Mouse (Mus musculus) erythroblast, embryonic 14.5 days (primary cell): ENCODE results near the gene Tssc4. TPM values are rescaled to one million over a fixed set of nuclear protein-coding genes. Genes with fewer than 3 reads are reported as not detected.

Source experiments
- H3K27me3 ChIP-seq: 2 replicates; pipeline ENCODE4 v1.6.1; 2012; ENCODE audit warnings: inconsistent platforms; ENCODE audit not compliant: control insufficient read depth
- H3K36me3 ChIP-seq: 2 replicates; pipeline ENCODE4 v1.6.1; 2012; ENCODE audit warnings: mild to moderate bottlenecking, inconsistent platforms; ENCODE audit not compliant: control insufficient read depth
- H3K4me1 ChIP-seq: 2 replicates; pipeline ENCODE4 v1.6.1; 2012; ENCODE audit warnings: inconsistent platforms; ENCODE audit not compliant: control insufficient read depth
- H3K4me3 ChIP-seq: replicated peaks from 2 replicates; pipeline ENCODE3; 2012; ENCODE audit warnings: moderate library complexity, mild to moderate bottlenecking, inconsistent platforms
- H3K9me3 ChIP-seq: 2 replicates; pipeline ENCODE4 v1.6.1; 2012; ENCODE audit warnings: low read length, inconsistent platforms, mixed read lengths; ENCODE audit not compliant: control insufficient read depth
- GATA1 ChIP-seq: IDR thresholded peaks from 2 replicates; pipeline ENCODE4 v1.6.1; 2012; ENCODE audit warnings: low read length, inconsistent platforms, mixed read lengths
- TAL1 ChIP-seq: IDR thresholded peaks from 3 replicates; pipeline ENCODE4 v1.6.1; 2012; ENCODE audit warnings: low read length, inconsistent platforms, mixed read lengths
- polyA plus RNA-seq: library from polyadenylated mRNA; stranded (reverse); fragments of >175 nt; gene quantifications from 2 replicates; pipeline ENCODE4 v1.2.3, GENCODE M21; 2012

Tssc4 gene
- polyA plus RNA-seq, 1 experiment, result 23.4 TPM

DNA sequence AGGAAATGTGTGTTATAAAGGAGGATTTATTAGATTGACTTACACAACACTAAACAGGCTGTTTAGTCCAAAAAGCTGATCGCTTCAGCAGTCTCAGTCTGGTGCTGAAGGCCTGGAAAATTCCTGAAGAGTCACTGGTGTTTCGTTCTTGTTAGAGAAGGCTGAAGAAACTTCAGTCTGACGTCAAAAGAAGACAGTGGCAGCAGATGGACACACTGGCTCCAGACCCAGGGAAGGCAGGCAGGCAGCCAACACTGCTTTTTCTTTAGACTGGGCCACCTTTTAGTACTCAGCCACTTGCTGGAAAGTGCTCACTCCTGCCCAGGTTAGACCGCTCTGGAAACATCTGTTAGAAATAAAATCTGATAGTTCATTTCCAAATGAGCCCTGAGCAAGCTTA lies 35.5 kb upstream of the Tssc4 start:
- Histone ChIP-seq H3K4me1 (no peaks in the 10 kb centered on the region), H3K27me3 (no peaks in the 10 kb centered on the region; the same call in 1 of the 2 replicates), H3K4me3 (no peak overlapping the region), H3K36me3 (no peaks in the 10 kb centered on the region), H3K9me3 (no peaks in the 10 kb centered on the region)
- TF ChIP-seq TAL1, result no peak

DNA sequence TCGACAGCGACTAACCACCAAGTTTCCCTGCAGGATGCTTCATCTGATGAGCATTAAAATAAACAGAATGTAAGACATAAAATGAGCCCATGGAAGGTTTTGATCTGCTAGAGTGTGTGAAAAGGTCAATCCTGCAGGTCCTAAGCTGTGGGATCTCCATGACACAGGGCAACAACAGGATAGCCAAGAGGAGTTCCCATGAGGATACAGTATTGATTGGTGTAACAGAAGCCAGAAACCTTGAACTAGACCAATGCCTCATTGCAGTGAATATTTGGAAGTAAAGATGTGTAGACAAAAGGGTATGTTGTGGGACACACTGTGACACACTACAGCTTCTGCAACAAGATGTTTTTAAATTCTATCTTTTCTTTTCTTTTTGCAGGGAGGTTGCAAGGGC lies 34.9 kb upstream of the Tssc4 start:
- TF ChIP-seq TAL1 (no peak), GATA1 (no peak)
- Histone ChIP-seq H3K4me1 (no peaks in the 10 kb centered on the region), H3K36me3 (no peaks in the 10 kb centered on the region), H3K27me3 (no peaks in the 10 kb centered on the region; the same call in 1 of the 2 replicates), H3K9me3 (no peaks in the 10 kb centered on the region), H3K4me3 (no peak overlapping the region)

DNA sequence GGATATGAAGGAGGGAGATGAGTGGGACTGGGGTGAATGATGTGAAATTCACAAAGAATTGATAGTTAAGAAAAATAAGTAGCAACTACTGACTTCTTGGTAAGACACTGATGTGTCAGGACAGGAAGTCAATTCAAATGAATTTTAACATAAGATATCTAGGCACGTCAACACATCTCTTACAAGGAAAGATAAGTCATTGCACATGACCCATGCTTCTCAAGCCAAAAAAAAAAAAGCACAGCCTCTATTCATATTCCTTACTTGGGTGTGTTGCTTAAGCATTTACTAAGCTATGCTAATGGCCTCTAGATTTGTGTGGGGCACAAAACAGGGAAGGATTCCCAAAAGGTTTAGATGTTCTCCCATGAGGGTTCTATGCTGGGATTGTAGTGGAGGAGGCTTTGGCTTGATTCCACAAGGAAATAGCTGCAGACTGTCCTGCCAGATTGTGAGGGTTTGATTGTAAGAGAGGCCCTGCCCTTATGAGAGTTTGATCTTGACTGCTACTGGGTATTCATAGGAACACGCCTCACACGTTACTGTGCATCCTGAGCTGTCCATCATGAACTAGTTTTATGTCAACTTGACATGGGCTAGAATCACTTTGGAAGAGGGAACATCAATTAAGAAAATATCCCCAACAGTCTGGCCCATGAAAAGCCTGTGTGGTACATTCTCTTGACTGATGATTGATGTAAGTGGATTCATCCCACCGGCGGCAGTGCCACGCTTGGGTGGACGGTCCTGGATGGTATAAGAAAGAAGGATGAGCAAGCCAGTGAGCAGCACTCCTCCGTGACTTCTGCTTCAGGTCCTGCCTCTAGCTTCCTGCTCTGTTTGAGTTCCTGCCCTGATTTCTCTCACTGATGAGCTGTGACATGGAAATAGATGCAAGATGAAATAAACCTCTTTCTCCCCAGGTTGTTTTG lies 34.3 kb upstream of the Tssc4 start:
- TF ChIP-seq TAL1 (no peak), GATA1 (no peak)
- Histone ChIP-seq H3K4me3 (no peak overlapping the region), H3K9me3 (no peaks in the 10 kb centered on the region), H3K27me3 (no peaks in the 10 kb centered on the region; the same call in 1 of the 2 replicates), H3K4me1 (no peaks in the 10 kb centered on the region; the same call in 1 of the 2 replicates), H3K36me3 (no peaks in the 10 kb centered on the region)

DNA sequence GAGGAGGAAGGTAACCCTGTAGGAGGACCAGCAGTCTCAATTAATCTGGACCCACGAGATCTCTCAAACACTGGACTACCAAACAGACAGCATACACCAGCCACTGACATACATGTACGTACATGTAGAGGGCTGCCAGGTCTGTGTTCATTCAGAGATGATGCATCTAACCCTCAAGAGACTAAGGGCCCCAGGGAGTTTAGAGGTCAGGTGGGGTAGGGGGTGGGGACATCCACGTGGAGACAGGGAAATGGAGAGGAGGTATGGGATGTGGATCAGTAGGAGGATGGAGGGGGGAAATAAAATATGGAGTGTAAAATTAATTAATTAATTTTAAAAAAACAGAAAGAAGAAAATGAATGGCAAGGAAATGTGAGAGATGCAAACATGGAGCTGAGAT lies 32.3 kb upstream of the Tssc4 start:
- Histone ChIP-seq H3K27me3 (no peaks in the 10 kb centered on the region; the same call in 1 of the 2 replicates), H3K4me1 (no peaks in the 10 kb centered on the region; the same call in 1 of the 2 replicates), H3K9me3 (no peaks in the 10 kb centered on the region), H3K36me3 (no peaks in the 10 kb centered on the region), H3K4me3 (no peak overlapping the region)
- TF ChIP-seq GATA1 (no peak), TAL1 (no peak)

DNA sequence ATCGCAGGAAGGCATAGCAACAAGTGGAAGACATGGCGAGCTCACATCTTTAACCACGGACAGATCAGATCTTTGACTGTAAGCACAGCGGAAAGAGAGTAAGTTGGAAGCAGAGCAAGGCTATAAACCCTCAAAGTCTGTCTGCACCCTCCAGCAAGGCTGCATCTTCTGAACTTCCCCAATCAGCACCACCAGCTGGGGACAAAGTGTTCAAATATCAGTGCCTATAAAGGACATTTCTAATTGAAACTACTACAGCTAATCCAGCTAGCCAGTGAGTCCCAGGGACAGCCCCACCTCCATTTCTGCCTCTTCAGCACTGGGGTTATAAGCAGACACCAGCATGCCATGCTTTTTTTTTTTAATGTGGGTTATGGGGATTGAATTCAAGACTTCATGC lies 31.7 kb upstream of the Tssc4 start:
- Histone ChIP-seq H3K4me3 (no peak overlapping the region), H3K27me3 (no peaks in the 10 kb centered on the region; the same call in 1 of the 2 replicates), H3K4me1 (no peaks in the 10 kb centered on the region; the same call in 1 of the 2 replicates), H3K36me3 (no peaks in the 10 kb centered on the region), H3K9me3 (no peaks in the 10 kb centered on the region)
- no peak for TF ChIP-seq GATA1
- TF ChIP-seq TAL1, result no peak

DNA sequence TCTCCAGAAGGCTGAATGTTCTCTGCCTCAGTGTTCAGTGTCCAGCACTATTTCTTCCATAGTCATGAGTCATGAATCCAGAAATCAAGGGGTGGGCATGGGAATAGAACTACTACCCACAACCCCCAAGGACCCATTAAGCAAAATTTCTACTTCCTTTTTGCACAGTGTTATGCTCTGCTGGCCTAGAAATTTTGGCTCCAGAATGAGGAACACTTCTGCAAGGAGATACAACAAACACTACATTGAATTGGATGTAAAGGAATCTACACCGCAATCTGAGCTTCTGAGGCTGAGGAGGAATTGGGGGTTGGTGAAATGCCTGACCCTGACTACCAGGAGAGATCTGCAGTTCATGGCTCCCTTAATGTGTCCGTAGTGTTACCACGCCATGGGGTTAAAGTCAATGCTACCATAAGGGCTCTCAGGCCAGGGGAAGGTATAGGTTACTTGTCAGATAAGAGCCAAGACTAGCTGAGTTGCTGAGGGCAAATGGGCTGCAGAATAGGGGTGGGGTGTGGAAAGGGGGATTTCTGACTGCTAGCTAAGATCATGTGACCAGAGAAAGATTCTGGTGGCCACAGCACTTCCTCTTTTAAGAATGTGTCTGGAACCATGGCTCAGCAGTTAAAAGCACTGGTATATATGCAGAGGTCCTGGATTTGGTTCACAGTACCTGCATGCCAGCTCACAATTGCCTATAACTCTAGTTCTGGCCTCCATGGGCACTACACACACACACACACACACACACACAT lies 30.7 kb upstream of the Tssc4 start:
- TF ChIP-seq TAL1 (no peak), GATA1 (no peak)
- Histone ChIP-seq H3K27me3 (no peaks in the 10 kb centered on the region; the same call in 1 of the 2 replicates), H3K4me1 (no peaks in the 10 kb centered on the region; the same call in 1 of the 2 replicates), H3K9me3 (no peaks in the 10 kb centered on the region), H3K36me3 (no peaks in the 10 kb centered on the region), H3K4me3 (no peak overlapping the region)

DNA sequence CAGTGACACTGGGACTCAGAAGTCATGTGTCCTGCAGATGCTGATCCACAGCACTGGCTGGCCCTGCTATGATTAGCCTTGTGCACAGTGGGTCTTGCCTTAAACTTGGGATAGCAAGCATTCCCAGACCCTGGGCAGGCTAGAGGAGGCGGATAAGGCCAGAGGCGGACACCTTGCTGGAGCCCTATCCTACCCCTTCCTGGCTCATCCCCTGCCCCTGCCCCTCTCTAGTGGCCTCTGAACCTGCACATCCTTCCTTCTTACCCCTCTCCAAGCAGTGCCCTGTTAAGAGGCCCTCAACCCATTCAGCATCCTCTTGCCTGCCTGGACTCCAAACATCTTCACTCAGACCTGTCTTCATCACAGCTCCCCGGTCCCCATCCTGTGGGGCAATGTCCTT lies 28.5 kb upstream of the Tssc4 start:
- Histone ChIP-seq H3K27me3 (no peaks in the 10 kb centered on the region), H3K9me3 (peaks cover 4% of the 10 kb centered on the region), H3K4me3 (no peak overlapping the region), H3K36me3 (no peaks in the 10 kb centered on the region), H3K4me1 (no peaks in the 10 kb centered on the region; the same call in 1 of the 2 replicates)
- no peak for TF ChIP-seq TAL1

DNA sequence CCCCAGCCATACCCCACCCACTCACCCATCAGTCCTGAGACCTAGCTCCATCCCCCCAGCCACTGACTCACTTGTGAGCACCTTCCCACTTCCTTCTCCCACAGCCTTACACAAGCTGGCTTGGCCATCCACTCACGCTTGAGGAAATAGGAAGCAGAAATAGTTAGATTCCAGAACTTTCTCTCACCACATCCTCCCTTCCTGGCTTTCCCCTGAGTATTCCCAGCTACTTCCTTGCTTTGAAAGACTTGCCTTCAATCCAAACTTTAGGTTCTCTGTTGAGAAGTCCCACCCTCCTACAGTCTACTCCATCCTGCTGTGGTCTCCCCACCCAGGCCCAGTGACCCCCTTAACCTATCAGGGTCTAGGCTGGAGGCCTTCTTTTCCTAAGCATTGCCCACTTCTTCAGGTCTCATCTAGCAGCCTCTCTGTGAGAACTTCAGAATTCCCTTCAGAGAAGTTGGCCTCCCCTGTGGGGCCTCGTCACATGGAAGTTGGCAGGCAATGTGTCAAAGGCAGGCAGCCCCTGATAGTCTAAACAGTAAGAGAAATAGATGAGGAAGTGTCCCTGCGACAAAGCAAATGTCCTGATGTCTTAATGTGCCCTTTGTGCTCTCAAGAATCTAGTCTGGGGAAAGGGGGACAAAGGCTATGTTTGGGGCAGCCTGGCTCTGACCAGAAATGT lies 27.8 kb upstream of the Tssc4 start:
- Histone ChIP-seq H3K27me3 (no peaks in the 10 kb centered on the region), H3K9me3 (peaks cover 4% of the 10 kb centered on the region), H3K4me3 (no peak overlapping the region), H3K36me3 (no peaks in the 10 kb centered on the region), H3K4me1 (no peaks in the 10 kb centered on the region; the same call in 1 of the 2 replicates)
- TF ChIP-seq GATA1 (no peak), TAL1 (no peak)

DNA sequence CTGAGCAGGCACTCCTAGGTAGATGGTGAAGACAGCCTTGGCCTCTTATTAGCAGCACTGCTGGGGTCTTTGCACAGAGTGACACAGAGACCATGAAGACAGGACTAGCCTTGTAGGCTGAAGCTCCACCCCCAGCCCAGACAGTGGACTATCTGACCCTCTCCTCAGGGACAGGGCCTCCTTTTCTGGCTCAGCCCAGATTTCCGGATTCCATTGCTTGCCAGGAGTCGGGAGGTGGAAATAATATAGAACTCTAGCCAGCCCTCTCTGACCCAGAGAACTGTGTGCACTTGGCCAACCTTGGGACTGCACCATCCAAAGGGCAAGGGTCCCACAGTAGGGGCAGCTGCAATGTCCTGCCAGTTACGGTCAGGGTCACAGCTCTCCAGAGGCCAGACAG lies 27.0 kb upstream of the Tssc4 start:
- Histone ChIP-seq H3K36me3 (no peaks in the 10 kb centered on the region), H3K27me3 (no peaks in the 10 kb centered on the region), H3K4me3 (no peak overlapping the region), H3K9me3 (peaks cover 4% of the 10 kb centered on the region), H3K4me1 (no peaks in the 10 kb centered on the region; the same call in 1 of the 2 replicates)
- TF ChIP-seq GATA1 (no peak), TAL1 (no peak)
